Mouse (Mus musculus): ENCODE measurements around the gene Hdac4.

DNA sequence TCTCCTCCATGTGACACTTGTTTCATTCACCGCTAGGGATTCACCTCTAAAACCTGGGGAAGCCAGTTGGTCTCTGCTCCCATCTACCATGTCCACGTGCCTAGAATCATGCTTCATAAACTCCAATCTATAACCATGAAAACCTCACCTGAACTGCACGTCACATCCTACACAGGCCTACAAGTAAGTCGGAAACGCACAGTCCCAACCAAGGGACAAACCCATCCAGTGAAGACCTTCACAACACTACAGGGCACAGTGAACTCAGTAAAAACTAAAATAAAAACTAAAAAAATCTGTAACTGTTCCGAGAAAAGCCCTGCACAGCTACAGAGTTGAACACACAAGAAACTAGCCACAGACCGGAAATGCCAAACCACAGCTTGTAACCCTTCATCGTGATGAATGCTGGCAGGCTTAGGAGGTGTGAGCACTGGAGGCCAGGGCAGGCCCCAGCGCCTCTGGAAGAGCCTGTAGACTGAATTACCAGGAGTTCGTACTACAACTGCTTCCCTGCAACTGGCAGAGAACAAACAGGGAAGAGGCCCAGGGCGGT lies 115.4 kb downstream of the Hdac4 start:
- no peak for TF ChIP-seq TCF12 (IDR thresholded peaks at IDR 0.05; ENCODE audit: insufficient read depth, poor library complexity, severe bottlenecking)
- no peak for TF ChIP-seq POLR2A (IDR thresholded peaks at IDR 0.05; ENCODE audit: insufficient read length, low read depth)
- TF ChIP-seq SRF (IDR thresholded peaks at IDR 0.05; ENCODE audit: control insufficient read depth, insufficient read length, low read depth): no peak
- no peak for TF ChIP-seq E2F4 (IDR thresholded peaks at IDR 0.05; ENCODE audit: insufficient read depth)
- no peak for TF ChIP-seq REST (IDR thresholded peaks at IDR 0.05; ENCODE audit: insufficient read depth, insufficient read length)
- TF ChIP-seq MAX (IDR thresholded peaks at IDR 0.05; ENCODE audit: low read depth): no peak
- no peak for TF ChIP-seq MYOG (IDR thresholded peaks at IDR 0.05; ENCODE audit: control insufficient read depth in 1 of 3, insufficient read depth in 1 of 3, insufficient read length in 2 of 3, low read depth in 2 of 3)

All from myocyte (in vitro differentiated cells).